26 mouse cellular contexts compared by ENCODE assay signal in the genomic region with DNA sequence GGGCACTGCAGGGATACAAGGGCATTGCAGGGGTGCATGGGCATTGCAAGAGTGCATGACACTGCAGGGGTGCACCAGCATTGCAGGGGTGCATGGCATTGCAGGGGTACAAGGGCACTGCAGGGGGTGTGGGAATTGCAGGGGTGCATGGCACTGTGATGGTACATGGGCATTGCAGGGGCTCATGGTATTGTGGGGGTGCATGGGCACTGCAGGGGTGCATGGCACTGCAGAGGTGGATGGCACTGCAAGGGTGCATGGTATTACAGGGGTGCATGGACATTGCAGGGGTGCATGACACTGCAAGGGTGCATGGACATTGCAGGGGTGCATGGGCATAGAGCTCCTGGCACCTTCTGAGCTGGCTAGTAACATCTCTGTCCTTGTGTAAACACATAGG. TPM values are rescaled to one million over a fixed set of nuclear protein-coding genes. Genes with fewer than 3 reads are reported as not detected.
"Had no signal": no experiment of that assay in that cellular context is flagged by ENCODE, and none has a peak within 500 bp of the region (broad histone marks: within the 10 kb centered on the region; RNA-seq: fewer than 3 reads in every experiment).

No protein-coding gene starts in this region.

- DNase-seq: gastrocnemius, postnatal 14 days; gastrocnemius, postnatal 36 days; heart, adult 11 months; heart, adult 2 months; heart, postnatal 14 days; heart, postnatal 36 days; kidney, adult 11 months; kidney, adult 2 months; kidney, adult 9 months; kidney, postnatal 14 days; kidney, postnatal 36 days; layer of hippocampus, postnatal 36 days; left cerebral cortex, postnatal 4 days had no signal

- H3K27ac ChIP-seq: heart, adult 2 months; heart, embryonic 13.5 days; heart, embryonic 15.5 days; hindbrain, embryonic 13.5 days; hindbrain, embryonic 15.5 days; hindbrain, postnatal 0 days; kidney, embryonic 15.5 days; kidney, postnatal 0 days; limb, embryonic 12.5 days; liver, embryonic 12.5 days; liver, embryonic 14.5 days had no signal

- H3K27me3 ChIP-seq: heart, embryonic 13.5 days; hindbrain, embryonic 13.5 days; hindbrain, embryonic 15.5 days; kidney, embryonic 15.5 days; limb, embryonic 12.5 days; liver, embryonic 12.5 days had no signal

- H3K4me2 ChIP-seq: heart, embryonic 11.5 days; heart, embryonic 13.5 days; heart, embryonic 15.5 days; hindbrain, embryonic 13.5 days; hindbrain, embryonic 15.5 days; kidney, embryonic 15.5 days; limb, embryonic 12.5 days; liver, embryonic 12.5 days had no signal

- H3K9ac ChIP-seq: heart, embryonic 13.5 days; heart, embryonic 15.5 days; hindbrain, embryonic 13.5 days; hindbrain, embryonic 15.5 days; kidney, embryonic 15.5 days; limb, embryonic 12.5 days; liver, embryonic 12.5 days; liver, embryonic 14.5 days had no signal

- H3K9me3 ChIP-seq: heart, embryonic 15.5 days; kidney, embryonic 15.5 days; liver, embryonic 12.5 days had no signal

- H3K36me3 ChIP-seq: heart, embryonic 13.5 days; heart, embryonic 15.5 days; hindbrain, embryonic 13.5 days; hindbrain, embryonic 15.5 days; kidney, embryonic 15.5 days; limb, embryonic 12.5 days; liver, embryonic 12.5 days had no signal

- ATAC-seq: hindbrain, postnatal 0 days; intestine, embryonic 16.5 days; liver, embryonic 12.5 days had no signal

- H3K4me1 ChIP-seq: heart, embryonic 13.5 days; heart, embryonic 15.5 days; hindbrain, embryonic 15.5 days; kidney, embryonic 15.5 days; limb, embryonic 12.5 days; liver, embryonic 12.5 days had no signal

- H3K4me3 ChIP-seq: heart, adult 2 months; heart, embryonic 13.5 days; heart, embryonic 15.5 days; hindbrain, embryonic 13.5 days; hindbrain, embryonic 15.5 days; kidney, embryonic 15.5 days; limb, embryonic 12.5 days; liver, embryonic 12.5 days had no signal

RNA-seq across cellular contexts. Expression of gene Pgbd5, which starts 58.9 kb away (rescaled TPM):
- polyA plus RNA-seq: liver, adult 2 months had no signal
